Mouse (Mus musculus) cortical plate, adult 2 months (tissue): Measurements from ENCODE around the gene Dtx4.

ENCODE experiments used
- CTCF ChIP-seq: fragments of 200-500 bp; IDR thresholded peaks from 2 replicates; pipeline ENCODE4 v1.5.1; 2011; ENCODE audit warnings: mild to moderate bottlenecking, control low read depth, low read length; ENCODE audit not compliant: insufficient read depth; ENCODE audit errors: extremely low read depth
- POLR2A ChIP-seq: fragments of 200-500 bp; IDR thresholded peaks from 2 replicates; pipeline ENCODE4 v1.6.1; 2011; ENCODE audit warnings: mild to moderate bottlenecking, low read length, control low read depth; ENCODE audit not compliant: insufficient read depth; ENCODE audit errors: extremely low read depth

DNA sequence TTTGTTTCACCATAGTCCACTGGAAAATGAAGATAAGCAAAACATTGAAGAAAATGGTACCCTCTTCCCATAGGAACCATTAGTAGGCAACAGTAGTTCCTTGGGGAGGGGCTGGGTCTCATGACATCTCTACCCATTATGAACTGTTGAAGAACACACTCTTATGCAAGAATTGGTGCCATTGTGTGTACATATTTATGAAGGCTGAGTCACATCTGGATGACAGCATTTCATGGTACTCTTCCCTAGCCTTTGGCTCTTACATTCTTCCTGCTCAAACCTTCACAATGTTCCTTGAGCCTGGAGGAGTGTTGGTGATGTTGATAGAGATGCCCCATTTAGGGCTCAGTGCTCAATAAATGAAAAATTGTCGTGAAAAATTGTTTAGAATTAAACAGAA, 61.7 kb downstream of the Dtx4 start:
- TF ChIP-seq POLR2A, result no peak
- no peak for TF ChIP-seq CTCF
